Mouse (Mus musculus) heart, embryonic 16.5 days (tissue): ENCODE measurements around the gene Oprm1. TPM values are rescaled to one million over a fixed set of nuclear protein-coding genes. Genes with fewer than 3 reads are reported as not detected.

Source experiments
- ATAC-seq: fragments of 200-750 bp; cut with Nextera tagmentation; replicated peaks from 2 replicates; pipeline ENCODE4 v1.8.0; 2017; ENCODE audit warnings: moderate number of reproducible peaks; ENCODE audit not compliant: insufficient read depth, low FRiP score; ENCODE audit errors: extremely low read depth
- H3K27ac ChIP-seq: fragments of 300-500 bp; sonication (generic); 2 replicates; pipeline ENCODE4 v1.5.1; 2014; ENCODE audit warnings: mild to moderate bottlenecking, low read length, control low read depth, moderate library complexity
- H3K27me3 ChIP-seq: fragments of 300-500 bp; sonication (generic); 2 replicates; pipeline ENCODE4 v1.6.1; 2014; ENCODE audit warnings: low read length, mixed read lengths; ENCODE audit not compliant: control insufficient read depth, insufficient read depth
- H3K36me3 ChIP-seq: fragments of 300-500 bp; sonication (generic); 2 replicates; pipeline ENCODE4 v1.6.1; 2014; ENCODE audit not compliant: control insufficient read depth, insufficient read depth
- H3K4me1 ChIP-seq: fragments of 300-500 bp; sonication (generic); 2 replicates; pipeline ENCODE4 v1.6.1; 2014; ENCODE audit warnings: low read length, mixed read lengths; ENCODE audit not compliant: control insufficient read depth, insufficient read depth
- H3K4me2 ChIP-seq: fragments of 300-500 bp; sonication (generic); 2 replicates; pipeline ENCODE4 v1.6.1; 2014; ENCODE audit warnings: low read depth, mild to moderate bottlenecking, control low read depth, low read length
- H3K4me3 ChIP-seq: fragments of 300-500 bp; sonication (generic); 2 replicates; pipeline ENCODE4 v1.5.1; 2014; ENCODE audit warnings: mild to moderate bottlenecking, control low read depth, low read length
- H3K9ac ChIP-seq: fragments of 300-500 bp; sonication (generic); 2 replicates; pipeline ENCODE4 v1.6.1; 2014; ENCODE audit warnings: low read length, control low read depth
- H3K9me3 ChIP-seq: fragments of 300-500 bp; sonication (generic); replicated peaks from 2 replicates; pipeline ENCODE4 v1.6.1; 2016; ENCODE audit warnings: low read length; ENCODE audit not compliant: control insufficient read depth
- WGBS: fragments of 180-500 bp; shearing (Covaris S2); extraction: QIAGEN DNeasy Blood & Tissue Kit; methylation state at CpG from one replicate; pipeline ENCODE4 v1.1.7; 2014; 5-methylcytosine and 5-hydroxymethylcytosine counted together
- polyA plus RNA-seq: library from polyadenylated mRNA; unstranded; fragments of >200 nt; fragmentation: Nextera tagmentation; extraction: Ambion mirVana; gene quantifications from 2 replicates; pipeline ENCODE4 v1.2.1, GENCODE M21; 2015

Oprm1 gene
- polyA plus RNA-seq, 1 experiment from 2014 or later = not detected

GRCm38 (mm10) chr10:7076201-7076600, 317.9 kb downstream of the Oprm1 start:
- no peak overlapping the region for H3K4me3 ChIP-seq
- peak overlapping the region; percentile 11; the same call in 1 of the 2 replicates for H3K4me2 ChIP-seq
- ATAC-seq = peak; percentile 77

GRCm38 (mm10) chr10:7076662-7077211, 318.4 kb downstream of the Oprm1 start:
- Histone ChIP-seq H3K9me3 (no peaks in the 10 kb centered on the region), H3K9ac (no peak overlapping the region), H3K27me3 (no peaks in the 10 kb centered on the region), H3K4me2 (peak overlapping the region; percentile 11; the same call in 1 of the 2 replicates), H3K36me3 (no peaks in the 10 kb centered on the region), H3K4me1 (peaks cover 3% of the 10 kb centered on the region; the same call in 1 of the 2 replicates), H3K4me3 (no peak overlapping the region), H3K27ac (no peak overlapping the region)
- 42% methylated on average over 7 of the region's 8 CpGs for WGBS
- ATAC-seq = no peak

More at GRCm38 (mm10) chr10:7076201-7076600, 317.9 kb downstream of the Oprm1 start:
- Histone ChIP-seq H3K27ac (no peak overlapping the region), H3K9me3 (no peaks in the 10 kb centered on the region), H3K9ac (no peak overlapping the region), H3K27me3 (no peaks in the 10 kb centered on the region), H3K4me1 (peaks cover 3% of the 10 kb centered on the region; the same call in 1 of the 2 replicates), H3K36me3 (no peaks in the 10 kb centered on the region)
- whole genome bisulfite sequencing = 10% methylated on average over 8 of the region's 8 CpGs

- Histone ChIP-seq H3K27me3 (no peaks in the 10 kb centered on the region), H3K4me3 (no peak overlapping the region), H3K36me3 (no peaks in the 10 kb centered on the region), H3K4me1 (peaks cover 3% of the 10 kb centered on the region; the same call in 1 of the 2 replicates), H3K9ac (no peak overlapping the region), H3K4me2 (no peak overlapping the region), H3K27ac (no peak overlapping the region), H3K9me3 (no peaks in the 10 kb centered on the region)
- no peak for ATAC-seq
- WGBS = 58% methylated on average over 7 of the region's 7 CpGs
Measured at GRCm38 (mm10) chr10:7077389-7077808, 319.1 kb downstream of the Oprm1 start.

GRCm38 (mm10) chr10:7077971-7078370, 319.7 kb downstream of the Oprm1 start:
- H3K9me3 ChIP-seq = no peaks in the 10 kb centered on the region
- no peak overlapping the region for H3K27ac ChIP-seq
- H3K27me3 ChIP-seq = no peaks in the 10 kb centered on the region
- H3K4me1 ChIP-seq = peaks cover 3% of the 10 kb centered on the region; the same call in 1 of the 2 replicates
- no peak overlapping the region for H3K4me3 ChIP-seq
- H3K36me3 ChIP-seq = no peaks in the 10 kb centered on the region
- no peak overlapping the region for H3K9ac ChIP-seq
- no peak for ATAC-seq
- WGBS = 91% methylated on average over 1 of the region's 1 CpGs
- H3K4me2 ChIP-seq = no peak overlapping the region

Other genes with a start within 250 kb of the Oprm1 start
- gene Gm10945, start 3.3 kb downstream of the Oprm1 start, polyA plus RNA-seq = not detected in 2 replicates